Mouse (Mus musculus) CD4-positive, CD25-positive, alpha-beta regulatory T cell, adult 9 weeks (primary cell): ENCODE data around the gene Tmem128. TPM values are rescaled to one million over a fixed set of nuclear protein-coding genes. Genes with fewer than 3 reads are reported as not detected.

Experiments
- polyA plus RNA-seq: library from polyadenylated mRNA; unstranded; fragments of 100-300 nt; shearing (Covaris generic); gene quantifications from one replicate; pipeline ENCODE4 v1.2.1, GENCODE M21; 2017

Tmem128 gene
- 164 TPM for polyA plus RNA-seq

DNA sequence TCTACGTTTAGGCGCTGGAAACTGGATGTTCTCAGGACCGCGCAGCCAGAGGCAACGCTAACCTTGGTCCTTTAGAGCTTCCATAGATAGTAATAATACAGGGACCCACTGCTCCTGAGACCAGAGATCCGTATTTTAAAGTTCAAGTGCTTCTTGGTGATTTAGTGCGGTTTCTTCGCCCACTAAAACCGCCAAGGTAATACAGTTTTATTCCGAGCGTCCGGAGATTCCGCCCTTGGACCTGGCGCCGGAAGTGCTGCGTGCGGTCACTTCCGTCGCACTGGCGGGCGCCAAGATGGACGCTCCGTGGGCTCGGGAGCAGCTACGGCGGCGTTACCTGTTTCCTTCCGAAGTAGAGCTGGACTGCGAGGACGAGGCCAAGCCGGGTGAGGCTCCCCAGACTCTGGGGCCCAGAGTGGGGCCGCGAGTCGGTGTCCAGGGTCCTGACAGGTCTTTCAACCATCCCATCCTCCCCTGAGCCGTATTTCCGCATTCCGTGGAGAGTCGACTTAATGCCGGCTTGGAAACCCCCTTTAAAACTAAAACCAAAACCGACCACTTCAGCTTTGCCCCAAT, at the start of gene Tmem128:
Gene Tmem128, plus strand, starts transcription at position 79 of the 576 bp plus-strand sequence.

DNA sequence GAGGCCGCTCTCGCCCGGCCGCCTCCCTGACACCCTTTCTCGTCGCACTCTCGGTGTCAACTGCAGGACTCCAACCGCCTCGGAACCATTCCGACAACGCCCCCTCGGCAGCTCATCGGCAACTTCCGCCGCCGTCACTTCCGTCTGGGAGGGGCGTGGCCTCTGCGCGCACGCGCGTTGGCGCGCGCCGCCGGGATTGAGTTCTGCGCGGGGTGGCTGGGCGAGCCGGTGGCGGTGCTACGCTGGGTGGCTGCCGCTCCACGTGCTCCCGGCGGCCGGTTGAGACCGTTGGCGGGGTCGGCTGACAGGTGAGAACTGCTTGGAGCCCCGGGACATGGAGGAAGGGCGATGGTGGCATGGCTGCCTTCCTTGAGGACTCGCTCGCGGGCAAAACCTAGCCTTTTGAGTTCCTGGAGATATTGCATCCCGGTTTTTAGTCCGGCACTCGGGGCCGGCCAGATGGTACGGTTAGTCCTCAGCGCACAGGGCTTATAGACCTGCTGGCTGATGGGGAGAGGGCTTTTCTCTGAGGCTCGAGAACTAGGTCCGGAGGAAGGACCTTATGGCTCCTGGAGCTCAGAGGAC, 39.6 kb upstream of the Tmem128 start, which contains the start of the genes Zbtb49 and Lyar:
Gene Zbtb49, minus strand, starts transcription at position 130 of the 585 bp plus-strand sequence.
Gene Lyar, plus strand, starts transcription at position 143 of the 585 bp plus-strand sequence.

DNA sequence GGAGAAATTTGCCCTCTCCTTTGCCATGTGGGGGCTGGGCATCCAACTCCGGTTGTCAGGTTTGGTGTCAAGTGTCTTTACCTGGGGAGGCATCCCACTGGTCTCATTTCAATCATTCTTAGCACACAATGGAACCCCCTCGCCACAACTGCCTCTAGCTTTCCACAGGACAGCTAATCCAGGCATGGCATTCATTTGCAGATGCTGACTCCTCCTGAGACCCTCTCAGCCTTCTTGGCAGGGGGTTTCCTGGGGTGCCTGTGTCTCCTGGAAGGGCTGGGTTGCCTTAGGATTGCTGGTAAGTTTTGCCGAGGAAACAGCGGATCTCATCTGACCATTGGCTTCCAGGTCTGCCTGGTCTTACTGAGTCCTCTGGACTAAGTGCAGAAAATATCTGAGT, 15.8 kb downstream of the Tmem128 start, which contains the start of gene Otop1:
Gene Otop1, plus strand, starts transcription at position 202 of the 400 bp plus-strand sequence.

Other genes starting within 250 kb of the Tmem128 start
- 45.0 TPM for gene Stx18, start 221.4 kb upstream of the Tmem128 start, polyA plus RNA-seq
- 0.24 TPM for gene Nsg1, start 100.3 kb upstream of the Tmem128 start, polyA plus RNA-seq
- gene Zbtb49, start 39.7 kb upstream of the Tmem128 start, polyA plus RNA-seq = 27.8 TPM
- gene Lyar, start 39.7 kb upstream of the Tmem128 start, polyA plus RNA-seq = 37.8 TPM
- gene Otop1, start 15.8 kb downstream of the Tmem128 start, polyA plus RNA-seq = not detected
- not detected for gene Drd5, start 59.2 kb downstream of the Tmem128 start, polyA plus RNA-seq
- gene Slc2a9, start 243.0 kb downstream of the Tmem128 start, polyA plus RNA-seq = 10.1 TPM